Mouse (Mus musculus) liver, embryonic 14.5 days (tissue): ENCODE results near the gene Col4a1.

ENCODE experiments used
- CTCF ChIP-seq: IDR thresholded peaks from 2 replicates; pipeline ENCODE4 v1.5.1; 2016; ENCODE audit warnings: antibody characterized with exemption, low read depth, control low read depth
- EP300 ChIP-seq: IDR thresholded peaks from 2 replicates; pipeline ENCODE4 v1.6.1; 2016; ENCODE audit warnings: antibody characterized with exemption, low read depth

DNA sequence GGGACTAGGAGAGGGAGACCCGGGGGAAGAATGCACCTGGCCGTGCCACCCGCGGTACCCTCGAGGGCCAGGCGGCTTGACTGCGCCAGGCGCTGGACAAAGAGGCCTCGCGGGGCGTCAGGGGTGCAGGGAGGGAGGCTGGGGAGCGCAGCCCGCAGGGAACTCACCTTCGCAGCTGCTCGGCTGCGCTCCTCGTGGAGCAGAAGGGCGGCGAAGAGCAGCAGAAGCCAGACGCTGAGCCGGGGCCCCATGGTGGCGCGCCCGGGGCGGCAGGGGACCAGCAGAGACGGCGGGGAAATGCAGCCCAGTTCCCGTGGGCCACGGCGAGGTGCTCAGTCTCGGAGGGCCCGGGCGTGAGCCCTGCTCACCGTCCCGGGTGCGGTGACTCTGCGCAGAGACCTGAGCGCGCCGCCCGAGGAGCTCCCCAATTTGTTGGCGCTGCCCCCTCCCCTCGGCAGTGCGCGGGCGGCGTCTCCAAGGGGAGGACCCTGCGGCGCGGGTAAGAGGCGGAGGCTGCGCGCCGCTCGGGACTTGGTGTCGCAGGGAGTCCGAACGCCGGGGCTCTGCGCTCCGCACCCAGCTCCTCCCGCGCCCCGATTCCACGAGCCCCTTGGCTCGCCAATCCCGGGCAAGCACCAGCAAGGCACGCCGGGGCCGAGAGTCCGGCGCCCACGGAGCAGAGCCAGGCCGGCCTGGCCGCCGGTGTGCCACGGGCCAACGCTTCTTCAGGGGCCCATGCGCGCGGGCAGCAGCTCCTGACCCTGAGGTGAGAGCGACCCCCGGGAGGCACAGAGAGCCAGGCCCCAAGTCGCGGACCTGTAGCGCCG is at the start of gene Col4a1, which contains the start of gene Col4a2:
- TF ChIP-seq EP300 (no peak), CTCF (no peak)
